Mouse (Mus musculus): ENCODE results near the gene Cyb561.

The Cyb561 gene

GRCm38 (mm10) chr11:105952111-105952510, 1.0 kb downstream of the Cyb561 start:
- DNase-seq (ENCODE audit: low spot score in 2 of 2), result no peak

GRCm38 (mm10) chr11:105951601-105952044, 1.5 kb downstream of the Cyb561 start:
- no peak for DNase-seq (ENCODE audit: low spot score in 2 of 2)

- no peak for DNase-seq (ENCODE audit: low spot score in 2 of 2)
These were observed 2.6 kb downstream of the Cyb561 start for GRCm38 (mm10) chr11:105950519-105950918.

GRCm38 (mm10) chr11:105948255-105948654, 4.9 kb downstream of the Cyb561 start:
- no peak for DNase-seq (ENCODE audit: low spot score in 2 of 2)

GRCm38 (mm10) chr11:105946694-105947154, 6.4 kb downstream of the Cyb561 start:
- DNase-seq (ENCODE audit: low spot score in 2 of 2), result no peak

GRCm38 (mm10) chr11:105944770-105945672, 8.1 kb downstream of the Cyb561 start:
- peak in 1 of 2 experiments; percentile 17 for DNase-seq (ENCODE audit: low spot score in 2 of 2)

- DNase-seq (ENCODE audit: low spot score in 2 of 2), result peak; percentile 75 to 77
These were observed 9.0 kb downstream of the Cyb561 start for GRCm38 (mm10) chr11:105944126-105944621.

- peak in 1 of 2 experiments; percentile 32 for DNase-seq (ENCODE audit: low spot score in 2 of 2)
These were observed 9.7 kb downstream of the Cyb561 start for GRCm38 (mm10) chr11:105943133-105944102.

GRCm38 (mm10) chr11:105941973-105942372, 11.2 kb downstream of the Cyb561 start:
- no peak for DNase-seq (ENCODE audit: low spot score in 2 of 2)

GRCm38 (mm10) chr11:105938771-105939170, 14.4 kb downstream of the Cyb561 start:
- DNase-seq (ENCODE audit: low spot score in 2 of 2), result peak in 1 of 2 experiments; percentile 10

- no peak for DNase-seq (ENCODE audit: low spot score in 2 of 2)
These were observed 16.2 kb downstream of the Cyb561 start for GRCm38 (mm10) chr11:105936974-105937373.

GRCm38 (mm10) chr11:105936200-105936599, 16.9 kb downstream of the Cyb561 start:
- DNase-seq (ENCODE audit: low spot score in 2 of 2), result peak in 1 of 2 experiments; percentile 52

GRCm38 (mm10) chr11:105935496-105935895, 17.6 kb downstream of the Cyb561 start:
- DNase-seq (ENCODE audit: low spot score in 2 of 2), result no peak

GRCm38 (mm10) chr11:105934816-105935215, 18.3 kb downstream of the Cyb561 start:
- DNase-seq (ENCODE audit: low spot score in 2 of 2), result no peak

- no peak for DNase-seq (ENCODE audit: low spot score in 2 of 2)
These were observed 18.8 kb downstream of the Cyb561 start for GRCm38 (mm10) chr11:105934303-105934711.

- DNase-seq (ENCODE audit: low spot score in 2 of 2), result no peak
These were observed 19.4 kb downstream of the Cyb561 start for GRCm38 (mm10) chr11:105933746-105934145.

- DNase-seq (ENCODE audit: low spot score in 2 of 2), result no peak
These were observed 21.8 kb downstream of the Cyb561 start for GRCm38 (mm10) chr11:105931380-105931779.

- DNase-seq (ENCODE audit: low spot score in 2 of 2), result no peak
These were observed 25.0 kb downstream of the Cyb561 start for GRCm38 (mm10) chr11:105928171-105928570.

GRCm38 (mm10) chr11:105927065-105928030, 25.8 kb downstream of the Cyb561 start:
- DNase-seq (ENCODE audit: low spot score in 2 of 2), result peak; percentile 85 to 87

Measured in right cerebral cortex, adult 2 months (tissue).